ENCODE assay signal across 24 mouse cellular contexts in genomic region chr15:26533997-26534700, GRCm38 (mm10).
A peak's percentile ranks its signal among the peaks of the same experiment; 100 is the strongest.
DNase-seq lines count a peak whose midpoint lies in the region; ATAC-seq lines count a peak whose summit lies in the region.
"Had no signal": no experiment of that assay in that cellular context is flagged by ENCODE, and none has a peak within 500 bp of the region (broad histone marks: within the 10 kb centered on the region; RNA-seq: fewer than 3 reads in every experiment).

No protein-coding gene starts in this region.

- no peak overlapping the region for H3K4me3 ChIP-seq in midbrain, embryonic 15.5 days
- H3K4me3 ChIP-seq in midbrain, embryonic 13.5 days (replicated peaks): no peak overlapping the region
- no peak overlapping the region for H3K4me3 ChIP-seq in forebrain, embryonic 16.5 days (replicated peaks; ENCODE audit: low read length)
- H3K4me3 ChIP-seq: embryonic facial prominence, embryonic 13.5 days; heart, adult 2 months; layer of hippocampus, adult 2 months; limb, embryonic 15.5 days; liver, embryonic 15.5 days; midbrain, embryonic 12.5 days had no signal

- peaks cover 5% of the 10 kb centered on the region for H3K4me1 ChIP-seq in midbrain, embryonic 15.5 days
- H3K4me1 ChIP-seq in midbrain, embryonic 13.5 days (replicated peaks): peaks cover 7% of the 10 kb centered on the region
- no peaks in the 10 kb centered on the region for H3K4me1 ChIP-seq in forebrain, embryonic 16.5 days (replicated peaks; ENCODE audit: control insufficient read depth, insufficient read depth, low read length)
- H3K4me1 ChIP-seq: limb, embryonic 15.5 days; liver, embryonic 15.5 days had no signal

- H3K27ac ChIP-seq in midbrain, embryonic 15.5 days: no peak overlapping the region
- no peak overlapping the region for H3K27ac ChIP-seq in midbrain, embryonic 13.5 days
- no peak overlapping the region for H3K27ac ChIP-seq in forebrain, embryonic 16.5 days (ENCODE audit: low read length)
- H3K27ac ChIP-seq: embryonic facial prominence, embryonic 13.5 days; heart, adult 2 months; layer of hippocampus, adult 2 months; limb, embryonic 15.5 days; liver, embryonic 15.5 days; macrophage; midbrain, embryonic 12.5 days had no signal

- 0 out of 2 replicates have a peak, but pooled peaks have one; percentile 58 for ATAC-seq in midbrain, embryonic 15.5 days (replicated peaks)
- ATAC-seq in midbrain, embryonic 13.5 days: no peak
- ATAC-seq in forebrain, embryonic 16.5 days: peak; percentile 88
- ATAC-seq: activated CD4-positive, CD25-positive, alpha-beta regulatory T cell, adult 4 months; intestine, postnatal 0 days had no signal

- H3K36me3 ChIP-seq in midbrain, embryonic 15.5 days (replicated peaks): no peaks in the 10 kb centered on the region
- H3K36me3 ChIP-seq in midbrain, embryonic 13.5 days: no peaks in the 10 kb centered on the region
- no peaks in the 10 kb centered on the region for H3K36me3 ChIP-seq in forebrain, embryonic 16.5 days (ENCODE audit: control insufficient read depth, insufficient read depth)
- H3K36me3 ChIP-seq: embryonic facial prominence, embryonic 13.5 days; limb, embryonic 15.5 days; liver, embryonic 15.5 days; midbrain, embryonic 12.5 days had no signal

- H3K9ac ChIP-seq in midbrain, embryonic 15.5 days: no peak overlapping the region
- no peak overlapping the region for H3K9ac ChIP-seq in midbrain, embryonic 13.5 days (replicated peaks)
- no peak overlapping the region for H3K9ac ChIP-seq in forebrain, embryonic 16.5 days (replicated peaks; ENCODE audit: low read depth, low read length)
- H3K9ac ChIP-seq: embryonic facial prominence, embryonic 13.5 days; limb, embryonic 15.5 days; liver, embryonic 15.5 days; midbrain, embryonic 12.5 days had no signal

- WGBS in midbrain, embryonic 15.5 days: 48% methylated on average over 3 of the region's 3 CpGs
- WGBS in midbrain, embryonic 13.5 days: 51% methylated on average over 3 of the region's 3 CpGs
- 24% methylated on average over 3 of the region's 3 CpGs for WGBS in forebrain, embryonic 16.5 days

- no peaks in the 10 kb centered on the region for H3K27me3 ChIP-seq in midbrain, embryonic 15.5 days (replicated peaks)
- no peaks in the 10 kb centered on the region for H3K27me3 ChIP-seq in midbrain, embryonic 13.5 days
- H3K27me3 ChIP-seq in forebrain, embryonic 16.5 days (replicated peaks; ENCODE audit: control insufficient read depth, insufficient read depth, low read length): 0 out of 2 replicates have a peak, but pooled peaks cover 2% of the 10 kb centered on the region
- H3K27me3 ChIP-seq: embryonic facial prominence, embryonic 13.5 days; limb, embryonic 15.5 days; liver, embryonic 15.5 days; midbrain, embryonic 12.5 days had no signal

- no peak overlapping the region for H3K4me2 ChIP-seq in midbrain, embryonic 15.5 days
- no peak overlapping the region for H3K4me2 ChIP-seq in midbrain, embryonic 13.5 days (replicated peaks)
- no peak overlapping the region for H3K4me2 ChIP-seq in forebrain, embryonic 16.5 days (ENCODE audit: low read length)
- H3K4me2 ChIP-seq: embryonic facial prominence, embryonic 13.5 days; limb, embryonic 15.5 days; liver, embryonic 15.5 days; midbrain, embryonic 12.5 days had no signal

- no peaks in the 10 kb centered on the region for H3K9me3 ChIP-seq in midbrain, embryonic 15.5 days
- no peaks in the 10 kb centered on the region for H3K9me3 ChIP-seq in midbrain, embryonic 13.5 days
- H3K9me3 ChIP-seq in forebrain, embryonic 16.5 days (ENCODE audit: control insufficient read depth, low read length): no peaks in the 10 kb centered on the region
- H3K9me3 ChIP-seq: embryonic facial prominence, embryonic 13.5 days; limb, embryonic 15.5 days; liver, embryonic 15.5 days; midbrain, embryonic 12.5 days had no signal

- peak; percentile 7 for DNase-seq in embryo, embryonic 10.5 days (ENCODE audit: low spot score)
- no peak for DNase-seq in embryo, embryonic 10 days (ENCODE audit: low spot score)
- DNase-seq in retina, embryonic 14.5 days (ENCODE audit: low spot score): peak; percentile 46
- no peak for DNase-seq in kidney, adult 8-10 months
- no peak for DNase-seq in cerebellum, adult 9-10 months
- DNase-seq: adrenal gland, postnatal 14 days; cerebellum, adult 11-12 months; gastrocnemius, postnatal 25 days; heart, adult 2 months; kidney, postnatal 10 days; layer of hippocampus, postnatal 36 days; right cerebral cortex, postnatal 25 days; thymus, postnatal 36 days had no signal

Comparison
In these comparisons a context has a peak if more than half of its experiments do, and no peak if none do; other contexts are left out.
1. DNase-seq: peak in embryo, embryonic 10.5 days (single experiment) and retina, embryonic 14.5 days (single experiment); none in embryo, embryonic 10 days (single experiment), kidney, adult 8-10 months (0 of 2) and cerebellum, adult 9-10 months (single experiment).